Mouse (Mus musculus) kidney, adult 2 months (tissue): ENCODE measurements at regions not wholly inside any gene's neighbourhood (a gene's known extent, or its start where the extent isn't known, plus 50 kb on each side); places are given as distances from the start of the nearest gene placed in this dataset.

ENCODE experiments used
- DNase-seq: peaks from one replicate; pipeline ENCODE4 v3.0.0; 2021
- H3K27ac ChIP-seq: fragments of 200-500 bp; 2 replicates; pipeline ENCODE4 v1.5.1; 2012; ENCODE audit warnings: low read depth, low read length, control low read depth, inconsistent platforms; ENCODE audit not compliant: insufficient read depth
- H3K27me3 ChIP-seq: fragments of 200-500 bp; replicated peaks from 2 replicates; pipeline ENCODE4 v1.6.1; 2012; ENCODE audit warnings: mild to moderate bottlenecking, moderate library complexity, low read length, inconsistent platforms; ENCODE audit not compliant: control insufficient read depth, insufficient read depth
- H3K36me3 ChIP-seq: fragments of 200-500 bp; 2 replicates; pipeline ENCODE4 v1.6.1; 2012; ENCODE audit warnings: mild to moderate bottlenecking, moderate library complexity, low read length, inconsistent platforms; ENCODE audit not compliant: control insufficient read depth, insufficient read depth
- H3K4me1 ChIP-seq: fragments of 200-500 bp; 2 replicates; pipeline ENCODE4 v1.6.1; 2011; ENCODE audit warnings: low read length; ENCODE audit not compliant: control insufficient read depth, insufficient read depth
- H3K4me3 ChIP-seq: fragments of 200-500 bp; 2 replicates; pipeline ENCODE4 v1.5.1; 2011; ENCODE audit warnings: mild to moderate bottlenecking, low read depth, low read length, control low read depth; ENCODE audit not compliant: insufficient read depth
- CTCF ChIP-seq: fragments of 200-500 bp; conservative IDR thresholded peaks from 2 replicates; pipeline ENCODE4 v1.5.1; 2011; ENCODE audit warnings: low read depth, mild to moderate bottlenecking, control low read depth, low read length, moderate library complexity, mixed read lengths; ENCODE audit not compliant: insufficient read depth, insufficient read length
- POLR2A ChIP-seq: fragments of 200-500 bp; IDR thresholded peaks from one replicate; pipeline ENCODE4 v1.6.1; 2011; ENCODE audit warnings: low read depth, low read length, control low read depth
- WGBS: fragments of 180-500 bp; shearing (Covaris S2); methylation state at CpG from one replicate; pipeline ENCODE4 v1.1.7; 2018; 5-methylcytosine and 5-hydroxymethylcytosine counted together

GRCm38 (mm10) chr14:76708728-76709127 lies 152.0 kb upstream of the Serp2 start:
- H3K4me3 ChIP-seq: no peak overlapping the region
- 80% methylated on average over 11 of the region's 11 CpGs for WGBS
- H3K36me3 ChIP-seq: no peaks in the 10 kb centered on the region
- peak; percentile 43 for DNase-seq
- TF ChIP-seq CTCF (no peak), POLR2A (no peak)
- no peaks in the 10 kb centered on the region for H3K27me3 ChIP-seq
- H3K4me1 ChIP-seq: no peaks in the 10 kb centered on the region
- 0 out of 2 replicates have a peak overlapping the region, but pooled peaks have one; percentile 59 for H3K27ac ChIP-seq

DNA sequence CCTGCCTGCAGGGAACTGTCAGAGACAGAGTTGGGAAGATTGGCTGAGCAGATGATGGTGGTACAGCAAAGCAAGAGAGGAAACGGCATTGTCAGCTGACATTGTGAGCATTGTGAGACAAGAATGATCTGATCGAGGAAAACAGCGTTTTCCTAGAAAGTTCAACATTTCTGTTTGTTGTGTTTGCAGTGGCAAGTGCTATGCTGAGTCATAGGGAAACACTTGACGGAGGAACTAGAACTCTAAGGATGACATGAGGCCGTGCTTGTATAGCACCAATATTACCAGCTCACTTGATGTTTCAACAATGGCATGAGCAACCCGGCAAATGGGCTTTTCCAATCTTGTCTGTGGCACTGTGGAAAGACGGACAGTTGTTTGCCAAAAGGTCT lies 146.7 kb upstream of the Serp2 start:
- 79% methylated on average over 7 of the region's 7 CpGs for WGBS
- no peak for TF ChIP-seq POLR2A
- no peak for TF ChIP-seq CTCF
- no peak for DNase-seq

GRCm38 (mm10) chr14:76702709-76703372 lies 146.2 kb upstream of the Serp2 start:
- peak; percentile 71 for DNase-seq
- Histone ChIP-seq H3K36me3 (no peaks in the 10 kb centered on the region), H3K27ac (peak overlapping the region; percentile 12; the same call in 1 of the 2 replicates), H3K4me1 (peaks cover 15% of the 10 kb centered on the region), H3K27me3 (no peaks in the 10 kb centered on the region), H3K4me3 (no peak overlapping the region)
- no peak for TF ChIP-seq CTCF
- no peak for TF ChIP-seq POLR2A
- WGBS: 47% methylated on average over 8 of the region's 8 CpGs

More for the DNA sequence above, 146.7 kb upstream of the Serp2 start:
- Histone ChIP-seq H3K27ac (no peak overlapping the region; the same call in 1 of the 2 replicates), H3K27me3 (no peaks in the 10 kb centered on the region), H3K4me1 (peaks cover 14% of the 10 kb centered on the region), H3K4me3 (no peak overlapping the region), H3K36me3 (no peaks in the 10 kb centered on the region)

DNA sequence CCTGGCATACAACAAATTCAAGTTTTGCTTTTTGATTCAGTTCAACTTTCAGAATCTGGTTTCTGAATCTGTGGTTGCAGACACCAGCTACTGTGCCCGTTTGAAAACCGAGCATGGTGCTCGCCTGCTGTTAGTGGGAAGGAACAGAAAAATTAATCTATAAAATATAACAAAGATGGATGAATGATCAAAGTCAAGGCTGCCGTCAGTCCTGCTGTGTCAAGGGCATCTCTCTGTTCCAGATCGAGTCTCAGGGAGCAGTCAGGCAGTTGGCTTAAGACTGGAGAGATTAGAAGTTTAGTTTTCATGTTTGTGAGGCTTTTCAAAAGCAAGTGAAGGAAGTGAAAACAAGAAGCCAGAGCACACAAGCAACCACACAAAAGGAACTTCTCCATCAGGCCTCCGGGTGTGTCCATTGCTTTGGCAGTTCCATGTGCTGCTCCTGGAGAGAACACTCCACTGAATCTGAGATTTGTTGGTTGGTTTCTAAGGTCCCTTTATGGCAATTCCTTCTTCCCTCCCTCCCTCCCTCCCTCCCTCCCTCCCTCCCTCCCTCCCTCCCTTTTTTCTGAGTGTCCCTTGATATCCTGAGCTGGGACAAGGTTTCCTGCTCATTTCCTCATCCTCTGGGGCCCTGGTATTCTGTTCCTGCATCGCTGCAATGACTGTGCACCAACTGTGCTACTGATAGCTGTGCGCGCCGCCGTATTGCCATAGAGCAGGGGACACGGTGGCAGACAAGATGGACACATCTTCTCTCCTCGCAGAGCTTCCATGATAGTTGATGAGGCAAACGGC lies 145.4 kb upstream of the Serp2 start:
- H3K4me1 ChIP-seq: peaks cover 15% of the 10 kb centered on the region
- no peaks in the 10 kb centered on the region for H3K27me3 ChIP-seq
- H3K36me3 ChIP-seq: no peaks in the 10 kb centered on the region
- peak overlapping the region; percentile 12; the same call in 1 of the 2 replicates for H3K27ac ChIP-seq
- no peak overlapping the region for H3K4me3 ChIP-seq
- TF ChIP-seq CTCF (no peak), POLR2A (no peak)
- DNase-seq: no peak
- WGBS: 59% methylated on average over 14 of the region's 14 CpGs

GRCm38 (mm10) chr14:76701304-76701703 lies 144.6 kb upstream of the Serp2 start:
- no peaks in the 10 kb centered on the region for H3K27me3 ChIP-seq

DNA sequence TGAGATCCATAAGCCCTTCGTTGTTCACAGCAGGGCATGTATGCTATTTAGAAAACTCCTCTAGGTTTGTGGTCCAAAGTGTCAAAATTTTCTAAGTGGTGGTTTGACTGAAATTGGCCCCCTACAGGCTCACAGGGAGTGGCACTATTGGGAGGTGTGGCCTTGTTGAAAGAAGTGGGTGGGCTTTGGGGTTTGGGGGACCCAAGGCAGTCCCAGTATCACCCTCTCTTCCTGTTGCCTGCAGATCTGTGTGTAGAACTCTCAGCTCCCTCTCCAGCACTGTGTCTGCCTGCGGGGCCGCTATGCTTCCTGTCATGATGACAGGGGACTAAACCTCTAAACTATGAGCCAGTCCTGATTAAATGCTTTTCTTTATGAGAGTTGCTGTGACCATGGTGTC lies 144.1 kb upstream of the Serp2 start:
- H3K4me3 ChIP-seq: no peak overlapping the region
- no peak overlapping the region for H3K27ac ChIP-seq
- TF ChIP-seq CTCF (no peak), POLR2A (no peak)
- H3K27me3 ChIP-seq: no peaks in the 10 kb centered on the region
- no peak for DNase-seq
- 96% methylated on average over 3 of the region's 3 CpGs for WGBS
- peaks cover 19% of the 10 kb centered on the region for H3K4me1 ChIP-seq
- H3K36me3 ChIP-seq: no peaks in the 10 kb centered on the region

More at GRCm38 (mm10) chr14:76701304-76701703, 144.6 kb upstream of the Serp2 start:
- Histone ChIP-seq H3K36me3 (no peaks in the 10 kb centered on the region), H3K27ac (no peak overlapping the region), H3K4me3 (no peak overlapping the region), H3K4me1 (peaks cover 17% of the 10 kb centered on the region)
- 95% methylated on average over 1 of the region's 1 CpGs for WGBS
- TF ChIP-seq POLR2A: no peak
- no peak for TF ChIP-seq CTCF
- no peak for DNase-seq

- H3K36me3 ChIP-seq: no peaks in the 10 kb centered on the region
- no peak overlapping the region for H3K4me3 ChIP-seq
- 91% methylated on average over 4 of the region's 4 CpGs for WGBS
- TF ChIP-seq POLR2A: no peak
- TF ChIP-seq CTCF: no peak
- DNase-seq: no peak
- H3K4me1 ChIP-seq: peaks cover 22% of the 10 kb centered on the region
- no peak overlapping the region for H3K27ac ChIP-seq
- H3K27me3 ChIP-seq: no peaks in the 10 kb centered on the region
Observed at GRCm38 (mm10) chr14:76700190-76700589, 143.5 kb upstream of the Serp2 start.
